Mouse (Mus musculus): ENCODE measurements around the gene Anapc1. TPM values are rescaled to one million over a fixed set of nuclear protein-coding genes. Genes with fewer than 3 reads are reported as not detected.

The Anapc1 gene
- total RNA-seq, 2 experiments from 2014 or later = 53.6 to 56.1 TPM

GRCm38 (mm10) chr2:128568018-128568417 lies 119.2 kb downstream of the Anapc1 start:
- no peak for ATAC-seq (ENCODE audit: poor library complexity, severe bottlenecking)

GRCm38 (mm10) chr2:128566304-128567147 lies 120.7 kb downstream of the Anapc1 start:
- no peak for ATAC-seq (ENCODE audit: poor library complexity, severe bottlenecking)

GRCm38 (mm10) chr2:128565904-128566303 lies 121.3 kb downstream of the Anapc1 start:
- ATAC-seq (ENCODE audit: poor library complexity, severe bottlenecking) = no peak

DNA sequence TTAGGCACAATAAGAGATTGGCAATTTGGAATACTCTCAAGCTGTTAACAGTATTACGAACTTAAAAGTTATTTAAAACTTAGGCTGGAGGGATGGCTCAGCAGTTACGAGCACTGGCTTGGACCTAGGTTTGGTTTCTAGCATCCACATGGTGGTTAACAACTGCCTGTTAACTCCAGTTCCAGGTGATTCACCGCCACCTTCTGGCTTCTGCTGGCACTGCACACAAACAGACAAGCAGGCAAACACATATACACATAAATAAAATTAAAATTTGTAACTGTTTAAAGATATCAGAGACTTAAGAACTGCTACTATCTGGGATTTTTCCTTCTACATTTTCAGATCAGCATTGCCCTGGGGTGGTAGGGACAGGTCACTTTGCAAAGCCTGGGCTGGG lies 123.0 kb downstream of the Anapc1 start:
- ATAC-seq (ENCODE audit: poor library complexity, severe bottlenecking) = no peak

Other genes with a start within 250 kb of the Anapc1 start
- gene Spdye4c, start 96.2 kb downstream of the Anapc1 start, total RNA-seq (2015) = not detected in 2 replicates
- not detected in 2 replicates for gene Spdye4c, start 96.2 kb downstream of the Anapc1 start, total RNA-seq (2017)
- 0.68 and 1.3 TPM in 2 replicates for gene Mertk, start 11.6 kb upstream of the Anapc1 start, total RNA-seq (2015)
- gene Mertk, start 11.6 kb upstream of the Anapc1 start, total RNA-seq (2017) = 0.33 and 1.0 TPM in 2 replicates
- gene Tmem87b, start 130.7 kb upstream of the Anapc1 start, total RNA-seq (2015) = 6.0 and 7.5 TPM in 2 replicates
- 12.9 and 14.0 TPM in 2 replicates for gene Tmem87b, start 130.7 kb upstream of the Anapc1 start, total RNA-seq (2017)
- gene Fbln7, start 175.6 kb upstream of the Anapc1 start, total RNA-seq (2015) = not detected in 2 replicates
- not detected in 2 replicates for gene Fbln7, start 175.6 kb upstream of the Anapc1 start, total RNA-seq (2017)